Mouse (Mus musculus) lung, postnatal 36 days (tissue): ENCODE results near the gene Prim2.
"Not testable (repeated sequence)": the region's sequence is repeated elsewhere in the genome, so short reads cannot be mapped to it uniquely, and the experiment has no call there.

Source experiments
- DNase-seq: peaks from one replicate; pipeline ENCODE4 v3.0.0; 2022; ENCODE audit warnings: mixed read lengths

Gene Prim2

DNA sequence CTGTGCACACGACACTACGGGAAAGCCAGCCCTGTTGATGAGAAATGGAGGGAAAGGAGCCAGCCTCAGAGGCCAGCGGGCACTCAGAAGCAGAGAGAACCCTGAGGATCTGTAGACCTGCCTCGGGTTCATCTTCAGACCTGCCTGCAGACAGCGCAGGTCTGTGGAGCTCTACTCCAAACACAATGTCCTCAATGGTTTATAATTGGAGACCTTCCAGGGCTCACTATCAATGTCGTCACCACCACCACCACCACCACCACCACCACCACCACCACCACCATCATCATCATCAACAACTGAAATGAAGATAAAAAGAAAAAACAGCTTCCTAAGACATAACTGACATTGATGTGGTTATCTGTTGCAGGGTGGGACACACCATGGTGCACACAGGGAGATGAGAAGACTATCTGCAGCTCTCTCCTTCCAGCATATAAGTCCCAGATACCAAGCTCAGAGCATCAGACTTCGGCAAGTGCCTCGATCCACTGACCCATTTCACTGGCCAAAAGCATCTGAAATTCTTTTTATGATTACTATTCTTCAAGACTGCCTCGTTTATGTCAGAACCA is 20.0 kb downstream of the Prim2 start:
- DNase-seq = no peak

DNA sequence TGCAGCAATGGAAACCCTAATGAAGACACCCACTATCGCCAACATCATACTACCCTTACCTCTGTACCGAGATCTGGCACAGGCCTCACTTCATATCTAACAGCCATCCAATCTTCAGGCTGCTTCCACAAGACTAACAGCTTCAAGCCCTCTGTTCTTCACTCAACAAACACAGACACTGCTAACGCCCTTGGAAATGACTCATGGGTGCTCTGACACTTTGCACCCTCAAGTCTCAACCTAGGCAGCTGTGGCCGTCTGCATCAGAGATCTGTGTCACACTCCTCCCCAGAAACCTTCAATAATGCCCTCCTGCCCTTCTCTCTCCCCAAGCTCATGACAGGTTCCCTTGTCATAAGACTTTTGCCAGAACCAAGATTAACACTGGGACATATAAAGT is 20.6 kb downstream of the Prim2 start:
- no peak for DNase-seq

DNA sequence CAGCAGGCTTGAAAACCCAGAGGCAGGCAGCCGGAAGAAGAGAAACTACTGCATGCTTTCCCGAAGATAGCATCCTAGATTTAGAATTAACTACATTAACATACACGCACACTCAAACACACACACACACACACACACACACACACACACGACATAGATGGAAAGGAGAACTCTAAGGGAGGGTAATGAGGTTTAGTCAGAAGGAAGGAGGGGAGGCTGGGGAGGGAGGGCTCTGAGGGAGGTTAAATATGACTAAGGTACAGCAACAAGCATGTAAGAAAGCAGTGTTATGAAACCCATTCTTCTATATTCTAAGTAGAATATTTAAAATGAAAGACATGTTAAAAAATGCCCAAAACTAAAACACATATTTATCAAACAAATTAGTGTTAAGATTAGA is 21.9 kb downstream of the Prim2 start:
- DNase-seq = no peak

- DNase-seq = peak; percentile 37
Observed at GRCm38 (mm10) chr1:33647173-33647572, 22.4 kb downstream of the Prim2 start.

DNA sequence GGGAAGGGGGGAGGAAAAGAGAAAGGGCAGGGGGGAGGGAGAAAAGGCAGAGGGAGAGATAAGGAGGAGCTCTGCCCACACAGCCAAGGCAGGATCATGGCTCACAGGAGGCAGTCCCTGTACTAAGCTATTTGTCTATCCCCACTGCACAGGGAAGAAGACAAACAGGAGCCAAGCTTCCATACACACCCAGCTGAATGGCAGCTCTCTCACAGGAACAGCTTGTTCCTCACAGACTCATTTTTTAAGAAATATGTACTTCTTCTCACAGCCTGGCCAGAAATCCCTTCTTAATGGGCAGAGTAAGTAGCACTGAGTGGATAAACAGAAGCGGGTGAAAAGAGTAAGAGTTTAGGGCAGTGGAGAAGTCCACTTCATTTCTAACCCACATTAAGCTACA is 23.9 kb downstream of the Prim2 start:
- DNase-seq = peak; percentile 72

DNA sequence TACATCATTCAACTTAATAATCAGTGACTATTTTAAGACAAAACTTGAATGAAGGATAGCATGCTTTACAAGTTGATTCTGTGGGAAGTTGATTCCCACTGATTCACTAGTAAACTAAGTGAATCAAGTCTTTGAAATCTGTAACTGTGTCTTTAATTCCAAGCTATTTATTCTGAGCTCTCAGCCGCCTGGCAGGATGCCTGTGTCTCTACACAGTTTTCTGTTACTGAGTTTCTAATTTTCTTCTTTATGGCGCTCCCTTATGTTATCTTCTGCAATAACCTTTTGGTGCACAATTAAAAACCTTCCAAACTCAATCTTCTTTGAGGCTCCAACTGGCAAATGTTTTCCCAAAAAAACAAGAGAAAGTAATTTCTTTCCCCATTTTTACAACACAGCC is 28.5 kb downstream of the Prim2 start:
- no peak for DNase-seq

DNA sequence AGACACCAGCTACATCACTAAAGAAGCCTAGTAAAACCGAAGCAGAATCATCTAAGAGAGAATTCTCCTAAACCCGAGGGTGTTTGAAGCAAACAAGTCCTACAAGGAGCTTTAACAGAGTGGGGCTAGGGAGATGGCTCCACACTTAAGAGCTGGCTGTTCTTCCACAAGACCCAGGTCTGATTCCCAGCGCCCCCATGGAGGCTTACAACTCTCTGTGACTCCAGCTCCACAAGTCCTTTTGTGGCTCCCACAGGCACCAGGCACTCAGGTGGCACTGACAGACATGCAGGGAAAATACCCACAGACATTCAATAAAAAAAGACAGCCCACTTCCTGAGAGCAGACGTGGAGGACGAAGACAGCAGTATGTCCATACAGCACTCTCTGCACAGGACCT is 29.5 kb downstream of the Prim2 start:
- DNase-seq = no peak

- DNase-seq = no peak
Observed at GRCm38 (mm10) chr1:33639234-33639633, 30.4 kb downstream of the Prim2 start.

DNA sequence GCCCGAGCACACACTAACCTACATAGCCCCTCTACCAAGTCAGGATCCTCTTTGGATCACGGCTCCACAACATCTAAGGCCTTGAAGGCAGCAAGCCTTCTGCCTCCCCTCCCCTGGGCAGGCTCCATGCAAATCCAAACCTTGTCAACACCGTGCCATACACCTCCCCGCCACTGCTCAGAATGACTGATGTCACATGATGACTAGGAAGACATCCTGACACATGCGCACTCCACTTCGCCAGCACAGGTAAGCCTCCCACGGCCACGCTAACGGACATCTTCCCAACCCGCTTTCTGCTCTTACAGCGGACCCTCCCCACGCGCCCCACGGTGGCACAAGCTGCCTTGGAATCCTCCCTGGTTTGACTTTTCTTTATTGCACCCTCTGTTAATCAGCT is 31.8 kb downstream of the Prim2 start:
- no peak for DNase-seq

DNA sequence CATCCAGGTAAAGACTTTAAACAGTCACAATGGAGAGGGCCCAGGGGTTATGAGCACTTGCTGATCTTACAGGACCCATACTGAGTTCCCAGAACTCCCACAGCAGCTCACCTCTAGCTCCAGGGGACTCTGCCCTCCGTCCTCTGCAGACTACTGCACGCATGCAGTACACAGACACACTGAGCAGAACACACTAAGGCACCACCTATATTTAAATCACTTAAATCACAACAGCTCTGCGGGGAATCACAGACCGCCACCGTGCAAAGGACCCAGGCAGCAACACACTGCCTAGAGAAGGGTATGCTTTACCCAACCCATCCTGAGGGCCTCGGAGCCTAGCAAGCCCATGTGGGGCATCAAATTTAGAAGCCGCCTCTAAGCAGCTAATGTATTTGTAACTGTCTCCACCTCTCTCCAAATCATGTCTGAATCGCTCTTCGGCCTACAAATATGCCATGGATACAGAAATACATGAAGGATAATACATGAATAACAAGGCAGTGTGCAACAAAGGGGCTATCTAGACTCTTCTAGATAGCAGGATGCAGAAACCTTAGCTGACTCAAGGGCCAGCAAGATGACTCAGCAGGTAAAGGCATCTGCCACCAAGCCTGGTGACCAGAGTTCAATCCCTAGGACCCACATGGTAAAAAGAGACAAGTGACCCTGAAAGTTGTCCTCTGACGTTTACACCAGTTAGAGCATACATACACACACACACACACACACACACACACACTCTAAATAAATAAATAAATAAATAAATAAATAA is 33.0 kb downstream of the Prim2 start:
- no peak for DNase-seq

GRCm38 (mm10) chr1:33631002-33631618 is 38.5 kb downstream of the Prim2 start:
- not testable (repeated sequence) for DNase-seq

DNA sequence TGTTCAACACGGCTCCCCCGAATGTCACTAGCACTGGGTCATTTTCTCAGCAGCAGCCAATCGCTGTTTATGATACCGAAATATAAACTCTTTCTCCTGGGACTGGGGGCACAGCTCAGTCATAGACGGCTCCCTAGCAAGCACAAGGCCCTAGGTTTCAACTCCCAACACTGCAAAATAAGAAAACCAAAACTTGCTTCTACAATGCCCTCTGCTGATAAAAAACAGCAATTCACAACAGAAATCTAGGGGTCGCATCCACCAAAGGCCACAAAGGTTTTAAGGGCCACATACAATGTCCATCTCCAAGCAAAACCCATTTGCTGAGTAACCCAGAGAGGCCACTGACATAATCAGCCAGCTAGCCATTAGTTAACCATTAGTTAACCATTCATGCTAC is 41.8 kb downstream of the Prim2 start:
- DNase-seq = no peak

DNA sequence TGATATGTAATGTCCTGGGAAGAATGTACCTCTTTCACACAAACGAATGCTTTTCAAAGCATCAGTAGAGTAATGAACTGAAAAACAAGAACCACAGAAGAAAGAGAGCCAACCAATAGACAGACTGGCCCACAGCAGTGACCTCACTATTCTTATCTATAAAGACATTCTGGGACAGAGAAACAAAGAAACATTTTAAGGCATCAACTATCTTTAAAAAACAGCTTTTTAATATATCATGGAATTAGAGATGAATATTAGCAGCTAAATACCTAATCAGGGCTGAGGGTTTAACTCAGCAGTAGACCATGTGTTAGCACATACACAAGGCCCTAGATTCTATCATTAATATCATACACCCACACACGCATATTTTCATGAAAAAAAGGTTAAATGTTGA is 42.5 kb downstream of the Prim2 start:
- no peak for DNase-seq

- no peak for DNase-seq
Observed at GRCm38 (mm10) chr1:33624900-33625299, 44.7 kb downstream of the Prim2 start.

GRCm38 (mm10) chr1:33624441-33624840 is 45.2 kb downstream of the Prim2 start:
- DNase-seq = no peak

GRCm38 (mm10) chr1:33621791-33622190 is 47.8 kb downstream of the Prim2 start:
- DNase-seq = no peak

DNA sequence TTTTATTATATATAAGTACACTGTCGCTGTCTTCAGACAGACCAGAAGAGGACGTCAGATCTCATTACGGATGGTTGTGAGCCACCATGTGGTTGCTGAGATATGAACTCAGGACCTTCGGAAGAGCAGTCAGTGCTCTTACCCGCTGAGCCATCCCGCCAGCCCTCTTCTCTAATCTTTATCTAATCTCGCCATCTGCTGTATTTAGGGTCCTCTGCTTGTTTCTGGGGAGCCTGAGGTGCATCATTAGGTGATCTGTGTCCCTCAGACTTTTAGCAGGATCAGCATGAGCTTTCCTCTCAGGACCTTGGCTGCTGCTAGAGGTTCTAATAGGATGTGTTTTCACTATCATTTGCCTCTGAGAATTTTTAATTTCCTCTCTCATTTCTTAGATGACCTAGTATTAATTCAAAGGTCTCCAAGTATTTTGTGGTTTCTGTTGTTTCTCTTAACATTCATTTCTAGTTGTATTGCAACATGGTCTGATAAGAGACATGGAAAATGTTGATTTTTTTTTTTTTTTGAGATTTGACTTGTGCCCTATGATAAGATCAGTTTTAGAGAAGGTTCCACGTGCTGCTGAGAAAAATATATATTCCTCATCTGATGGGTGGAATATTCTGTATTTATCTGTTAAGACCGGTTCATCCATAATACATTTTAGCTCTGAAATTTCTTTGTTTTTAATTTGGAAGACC is 49.4 kb downstream of the Prim2 start:
- DNase-seq = no peak

DNA sequence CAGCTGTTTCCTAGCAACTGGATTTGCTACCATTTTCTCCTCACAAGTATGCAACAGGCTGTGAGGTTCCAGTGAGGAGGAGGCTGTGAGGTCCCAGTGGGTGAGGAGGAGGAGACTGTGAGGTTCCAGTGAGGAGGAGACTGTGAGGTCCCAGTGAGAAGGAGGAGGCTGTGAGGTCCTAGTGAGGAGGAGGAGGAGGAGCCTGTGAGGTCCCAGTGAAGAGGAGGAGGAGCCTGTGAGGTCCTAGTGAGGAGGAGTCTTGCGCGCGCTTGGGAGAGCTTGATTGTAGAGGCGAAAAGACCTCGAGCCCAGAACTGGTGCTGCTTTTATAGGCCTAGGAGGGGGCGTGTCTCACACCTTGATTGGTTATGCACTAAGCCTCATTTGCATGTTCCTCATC is 53.0 kb downstream of the Prim2 start:
- not testable (repeated sequence) for DNase-seq

DNA sequence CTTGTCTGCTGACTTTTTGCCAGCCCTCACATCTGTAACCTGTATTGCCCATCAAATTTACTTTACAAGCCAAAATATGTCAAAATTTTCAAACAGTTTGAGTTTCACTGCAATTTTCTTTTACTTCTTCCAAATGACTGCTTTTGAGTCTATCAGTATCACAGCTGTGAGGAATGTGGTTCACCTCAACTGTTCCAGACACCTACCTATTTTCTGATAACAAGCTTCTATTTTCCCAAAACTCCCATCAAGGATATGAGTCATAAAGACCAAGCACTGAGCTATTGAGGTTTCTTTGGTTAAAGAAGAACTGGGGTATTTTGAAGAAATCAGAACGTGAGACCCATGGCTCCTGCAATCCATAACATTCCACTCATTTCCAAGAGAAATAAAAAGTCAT is 57.5 kb downstream of the Prim2 start:
- no peak for DNase-seq

GRCm38 (mm10) chr1:33610026-33610721 is 59.4 kb downstream of the Prim2 start:
- DNase-seq = no peak

DNA sequence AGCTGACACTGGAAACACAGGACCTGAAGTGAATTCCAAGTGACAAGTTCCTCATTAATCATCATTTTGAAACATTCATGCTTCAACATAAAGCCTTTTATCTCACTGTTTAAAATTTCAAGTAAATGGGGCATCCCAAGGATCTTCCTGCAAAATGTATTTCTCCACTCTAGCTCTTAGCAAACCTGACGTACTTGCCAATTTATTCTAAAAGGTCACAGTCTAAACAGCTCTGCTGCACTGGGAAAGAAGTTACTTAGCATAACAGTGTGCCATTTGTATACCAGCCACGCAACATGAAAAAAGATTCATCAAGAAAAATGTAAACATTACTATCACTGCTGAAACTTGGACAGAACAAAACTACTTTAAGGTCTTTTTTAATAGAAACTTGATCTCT is 61.5 kb downstream of the Prim2 start:
- no peak for DNase-seq

DNA sequence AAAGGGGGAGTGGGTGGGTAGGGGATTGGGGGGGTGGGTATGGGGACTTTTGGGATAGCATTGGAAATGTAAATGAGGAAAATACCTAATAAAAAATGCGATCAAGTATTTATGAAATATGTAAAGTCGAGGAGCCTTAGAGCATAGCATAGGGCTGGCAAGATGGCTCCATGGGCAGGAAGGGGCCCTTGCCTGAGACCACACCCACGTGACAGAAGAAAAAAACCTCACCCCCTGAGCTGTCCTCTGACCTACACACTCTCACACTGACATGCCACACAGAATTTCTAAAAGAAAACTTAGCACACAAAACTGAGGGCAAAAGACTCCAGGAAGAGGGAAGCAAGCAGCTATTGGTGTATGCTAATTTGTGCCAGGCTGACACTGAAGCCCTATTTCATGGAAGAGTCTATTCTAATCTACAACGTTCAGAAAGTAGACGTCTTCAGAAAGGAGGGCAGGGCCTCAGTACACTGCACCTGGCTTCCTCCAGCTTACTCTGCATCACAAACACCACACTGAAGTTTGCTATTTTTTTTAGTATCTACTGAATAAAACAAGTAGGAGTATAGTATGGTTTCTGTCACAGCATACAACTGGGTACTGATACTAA is 65.4 kb downstream of the Prim2 start:
- DNase-seq = no peak

GRCm38 (mm10) chr1:33599698-33600097 is 69.9 kb downstream of the Prim2 start:
- no peak for DNase-seq
